18 mouse cellular contexts compared by ENCODE assay signal in genomic region chr15:8038457-8038856, GRCm38 (mm10).
DNase-seq lines count a peak whose midpoint lies in the region; ATAC-seq and TF ChIP-seq lines count a peak whose summit lies in the region.
"Had no signal": no experiment of that assay in that cellular context is flagged by ENCODE, and none has a peak within 500 bp of the region (broad histone marks: within the 10 kb centered on the region; RNA-seq: fewer than 3 reads in every experiment).

No protein-coding gene starts in this region.

- no peak for ATAC-seq in liver, postnatal 0 days
- no peak for ATAC-seq in liver, embryonic 11.5 days (replicated peaks; ENCODE audit: low FRiP score)
- peak; percentile 30; the same call in 1 of the 2 replicates for ATAC-seq in megakaryocyte, adult 5-6 weeks (ENCODE audit: poor library complexity, severe bottlenecking)
- ATAC-seq: activated CD4-positive, CD25-positive, alpha-beta regulatory T cell, adult 4 months; forebrain, embryonic 14.5 days; hindbrain, embryonic 16.5 days had no signal

- H3K4me3 ChIP-seq in liver, postnatal 0 days (ENCODE audit: low read depth, low read length), result no peak overlapping the region
- H3K4me3 ChIP-seq in liver, embryonic 11.5 days (ENCODE audit: low read depth, low read length), result no peak overlapping the region
- H3K4me3 ChIP-seq: embryonic facial prominence, embryonic 13.5 days had no signal

- peak; percentile 43 for TF ChIP-seq CTCF in liver, postnatal 0 days (IDR thresholded peaks at IDR 0.05; ENCODE audit: low read depth)

- DNase-seq in embryo, embryonic 10.5 days (ENCODE audit: low spot score), result peak; percentile 5
- DNase-seq in embryo, embryonic 9.5 days (ENCODE audit: extremely low spot score), result no peak
- no peak for DNase-seq in liver, postnatal 0 days
- DNase-seq in liver, embryonic 11.5 days (ENCODE audit: low spot score), result no peak
- peak; percentile 13 for DNase-seq in MEL-GATA-1-ER (ENCODE audit: extremely low read depth, low read depth)
- DNase-seq in spleen, postnatal 4 days (ENCODE audit: low spot score in 2 of 2), result no peak
- DNase-seq in left cerebral cortex, postnatal 36 days (ENCODE audit: low spot score in 2 of 2), result no peak
- DNase-seq: cerebellum, postnatal 14 days; gastrocnemius, postnatal 14 days; kidney, postnatal 14 days; lung, postnatal 4 days; right cerebral cortex, postnatal 14 days; thymus, postnatal 14 days had no signal

- H3K36me3 ChIP-seq in liver, postnatal 0 days (replicated peaks; ENCODE audit: insufficient read depth, low read length), result peaks cover 4% of the 10 kb centered on the region; the same call in 1 of the 2 replicates
- H3K36me3 ChIP-seq in liver, embryonic 11.5 days (ENCODE audit: control insufficient read depth, insufficient read depth, low read length), result no peaks in the 10 kb centered on the region

- intact Hi-C loops in left cerebral cortex, postnatal 36 days (cut with DNase I), result no loop called here

- no peak for TF ChIP-seq EP300 in liver, postnatal 0 days (IDR thresholded peaks at IDR 0.05; ENCODE audit: low read depth)

- H3K27me3 ChIP-seq in liver, postnatal 0 days (ENCODE audit: insufficient read depth, low read length), result no peaks in the 10 kb centered on the region
- H3K27me3 ChIP-seq in liver, embryonic 11.5 days (replicated peaks; ENCODE audit: control insufficient read depth, insufficient read depth, low read length), result no peaks in the 10 kb centered on the region
- H3K27me3 ChIP-seq: embryonic facial prominence, embryonic 13.5 days had no signal

- no peak overlapping the region for H3K27ac ChIP-seq in liver, postnatal 0 days (ENCODE audit: low read depth)
- no peak overlapping the region for H3K27ac ChIP-seq in liver, embryonic 11.5 days (ENCODE audit: low read depth, low read length)
- H3K27ac ChIP-seq: embryonic facial prominence, embryonic 13.5 days had no signal

- H3K4me2 ChIP-seq in liver, postnatal 0 days (ENCODE audit: low read depth, low read length), result no peak overlapping the region
- H3K4me2 ChIP-seq in liver, embryonic 11.5 days, result no peak overlapping the region
- H3K4me2 ChIP-seq: embryonic facial prominence, embryonic 13.5 days had no signal

- H3K9me3 ChIP-seq in liver, postnatal 0 days (ENCODE audit: low read length), result no peaks in the 10 kb centered on the region
- no peaks in the 10 kb centered on the region for H3K9me3 ChIP-seq in liver, embryonic 11.5 days (ENCODE audit: control insufficient read depth, low read length)

- 79% methylated on average over 5 of the region's 5 CpGs for WGBS in liver, postnatal 0 days (ENCODE audit: insufficient replicate concordance)
- WGBS in liver, embryonic 11.5 days, result 85% methylated on average over 5 of the region's 5 CpGs

- H3K4me1 ChIP-seq in liver, postnatal 0 days (ENCODE audit: insufficient read depth), result no peaks in the 10 kb centered on the region
- no peaks in the 10 kb centered on the region for H3K4me1 ChIP-seq in liver, embryonic 11.5 days (replicated peaks; ENCODE audit: control insufficient read depth, insufficient read depth, low read length)
- H3K4me1 ChIP-seq: embryonic facial prominence, embryonic 13.5 days had no signal

- no peak overlapping the region for H3K9ac ChIP-seq in liver, postnatal 0 days (replicated peaks)
- H3K9ac ChIP-seq in liver, embryonic 11.5 days (ENCODE audit: low read depth, low read length), result no peak overlapping the region
- H3K9ac ChIP-seq: embryonic facial prominence, embryonic 13.5 days had no signal

Comparison
In these comparisons a context has a peak if more than half of its experiments do, and no peak if none do; other contexts are left out.
1. DNase-seq: peak in embryo, embryonic 10.5 days (single experiment) and MEL-GATA-1-ER (single experiment); none in embryo, embryonic 9.5 days (single experiment), liver, postnatal 0 days (single experiment), liver, embryonic 11.5 days (single experiment), spleen, postnatal 4 days (0 of 2) and left cerebral cortex, postnatal 36 days (0 of 2).